Mouse (Mus musculus): Measurements from ENCODE around the gene H2-D1. TPM values are rescaled to one million over a fixed set of nuclear protein-coding genes. Genes with fewer than 3 reads are reported as not detected.
A peak's percentile ranks its signal among the peaks of the same experiment; 100 is the strongest.

The H2-D1 gene
- total RNA-seq, 1 experiment from 2014 or later, result 2,114 TPM

GRCm38 (mm10) chr17:35236996-35237395 is 25.5 kb upstream of the H2-D1 start:
- ATAC-seq (ENCODE audit: extremely low read depth, insufficient number of reproducible peaks, low FRiP score, poor library complexity, severe bottlenecking), result no peak

DNA sequence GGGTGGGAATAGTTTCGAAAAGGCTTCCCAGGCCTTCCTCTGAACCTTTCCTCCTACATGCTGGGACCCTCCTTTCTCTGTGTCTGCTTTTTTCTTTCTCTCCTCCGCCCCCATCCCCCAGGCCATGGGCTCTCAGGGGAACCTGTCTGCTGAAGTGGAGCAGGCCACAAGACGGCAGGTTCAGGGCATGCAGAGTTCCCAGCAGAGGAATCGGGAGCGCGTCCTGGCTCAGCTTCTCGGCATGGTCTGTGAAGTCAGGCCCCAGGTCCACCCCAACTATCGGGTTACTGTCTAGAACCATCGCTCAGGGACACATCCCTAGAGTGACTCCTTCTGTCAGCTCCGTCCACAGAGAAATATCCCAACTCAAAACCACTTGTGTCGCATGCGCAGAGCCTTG is 25.0 kb upstream of the H2-D1 start:
- no peak for ATAC-seq (ENCODE audit: extremely low read depth, insufficient number of reproducible peaks, low FRiP score, poor library complexity, severe bottlenecking)

- ATAC-seq (ENCODE audit: extremely low read depth, insufficient number of reproducible peaks, low FRiP score, poor library complexity, severe bottlenecking), result no peak
Observed at GRCm38 (mm10) chr17:35239700-35240099, 22.8 kb upstream of the H2-D1 start.

DNA sequence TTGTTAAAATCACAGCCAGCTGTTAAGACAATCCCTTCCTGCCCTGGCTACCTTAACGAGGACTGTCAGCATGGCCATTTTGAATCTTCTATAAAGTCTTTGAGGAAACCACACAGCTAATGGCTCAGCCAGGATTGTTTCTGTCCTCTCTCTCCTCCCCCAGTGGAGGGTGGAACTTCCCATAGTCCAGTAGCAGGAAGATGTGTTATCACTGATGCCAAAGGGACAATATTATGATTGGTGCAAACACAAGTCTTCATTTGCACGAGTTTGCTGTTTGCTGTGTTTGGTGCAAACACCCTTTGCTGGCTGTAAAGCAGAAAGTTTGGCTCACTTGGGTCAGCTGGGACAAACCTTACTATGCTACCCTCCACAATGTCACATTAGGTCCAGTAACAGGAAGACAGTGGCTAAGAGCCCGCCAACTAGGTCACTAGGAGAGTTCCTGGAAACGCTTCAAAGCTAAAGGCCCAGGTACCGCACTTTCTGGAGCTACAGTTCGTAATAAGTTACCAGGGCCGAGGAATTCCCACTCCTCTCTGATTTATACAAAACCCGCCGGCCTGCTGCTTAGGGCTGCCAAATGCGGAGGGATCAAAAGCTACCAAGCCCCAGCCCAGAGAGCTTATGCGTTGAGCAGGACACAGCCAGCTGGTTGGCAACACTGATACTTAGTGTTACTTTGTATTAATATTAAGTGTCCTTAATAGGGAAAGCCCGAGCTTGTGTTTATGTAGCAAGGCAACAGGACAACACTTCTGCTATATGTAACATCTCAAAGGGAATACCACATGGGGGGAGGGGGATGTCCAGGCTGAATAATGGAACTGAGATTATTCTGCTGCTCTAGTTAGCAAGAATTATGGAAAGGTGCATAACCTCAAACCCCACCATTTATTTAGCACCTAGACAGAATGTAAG is 21.9 kb upstream of the H2-D1 start:
- ATAC-seq (ENCODE audit: extremely low read depth, insufficient number of reproducible peaks, low FRiP score, poor library complexity, severe bottlenecking), result no peak

DNA sequence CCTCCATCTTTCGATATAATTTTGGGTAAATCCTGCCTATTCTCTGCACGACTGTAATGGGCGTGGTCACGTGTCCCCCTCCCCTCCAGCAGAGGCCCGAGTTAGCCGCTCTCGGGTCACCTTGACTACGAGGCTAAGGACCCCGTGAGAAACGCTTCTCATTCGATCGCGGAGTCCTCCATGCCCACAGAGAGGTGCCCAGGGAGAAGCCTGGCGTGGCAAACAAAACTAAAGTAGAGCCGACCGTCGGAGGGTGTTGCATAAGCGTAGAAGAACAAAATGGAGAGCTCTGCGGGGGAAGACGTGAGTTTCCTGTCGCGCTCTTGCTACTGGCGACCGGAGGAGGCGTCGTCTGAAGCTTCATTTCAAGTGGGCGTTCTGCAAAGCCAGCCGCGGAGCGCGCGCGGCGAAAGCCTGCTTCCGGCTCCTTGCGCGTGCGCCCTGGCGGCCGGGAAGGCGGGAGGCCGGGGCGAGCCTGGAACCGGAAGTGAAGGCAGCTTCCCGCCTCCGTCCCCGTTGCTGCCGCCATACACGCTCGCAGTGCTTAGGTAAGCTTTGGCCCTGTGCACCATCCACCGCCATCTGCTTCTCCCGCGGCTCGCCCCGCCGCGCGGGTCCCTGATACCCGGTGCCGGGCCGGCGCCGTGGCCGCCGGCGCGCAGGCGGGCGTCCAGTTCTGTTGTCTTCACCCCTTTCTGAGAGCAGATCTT is 21.1 kb upstream of the H2-D1 start, which contains the start of gene Ddx39b:
TSS of gene Ddx39b (plus strand) at position 442 of the 710 bp plus-strand sequence.
- ATAC-seq (ENCODE audit: extremely low read depth, insufficient number of reproducible peaks, low FRiP score, poor library complexity, severe bottlenecking), result peak; percentile 65

- ATAC-seq (ENCODE audit: extremely low read depth, insufficient number of reproducible peaks, low FRiP score, poor library complexity, severe bottlenecking), result peak; percentile 43
Observed at GRCm38 (mm10) chr17:35242015-35242941, 20.3 kb upstream of the H2-D1 start.

- no peak for ATAC-seq (ENCODE audit: extremely low read depth, insufficient number of reproducible peaks, low FRiP score, poor library complexity, severe bottlenecking)
Observed at GRCm38 (mm10) chr17:35243086-35243485, 19.4 kb upstream of the H2-D1 start.

DNA sequence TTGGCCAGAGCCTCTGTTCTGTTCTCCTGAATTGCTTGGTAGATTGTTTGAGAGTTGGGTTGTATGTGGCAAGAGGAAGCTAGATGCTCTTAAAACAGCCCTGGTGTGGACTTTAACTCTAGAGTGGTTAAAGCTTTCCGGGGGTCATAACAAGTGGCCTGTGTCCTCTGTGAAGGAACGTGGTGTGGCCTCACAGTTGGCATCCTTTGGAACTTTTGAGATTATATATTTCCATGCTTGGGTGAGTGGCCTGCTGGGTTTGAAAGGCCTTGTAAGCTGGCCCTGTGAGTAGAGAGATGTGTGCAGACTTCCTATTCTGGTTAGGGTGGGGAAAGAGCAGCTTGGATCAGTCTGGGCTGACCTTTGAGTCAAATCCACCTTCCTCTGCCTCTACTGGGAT is 17.5 kb upstream of the H2-D1 start:
- ATAC-seq (ENCODE audit: extremely low read depth, insufficient number of reproducible peaks, low FRiP score, poor library complexity, severe bottlenecking), result no peak

- peak; percentile 28; the same call in 1 of the 2 replicates for ATAC-seq (ENCODE audit: extremely low read depth, insufficient number of reproducible peaks, low FRiP score, poor library complexity, severe bottlenecking)
Observed at GRCm38 (mm10) chr17:35245731-35246623, 16.6 kb upstream of the H2-D1 start.

- ATAC-seq (ENCODE audit: extremely low read depth, insufficient number of reproducible peaks, low FRiP score, poor library complexity, severe bottlenecking), result no peak
Observed at GRCm38 (mm10) chr17:35247144-35247543, 15.4 kb upstream of the H2-D1 start.

GRCm38 (mm10) chr17:35248986-35249385 is 13.5 kb upstream of the H2-D1 start:
- no peak for ATAC-seq (ENCODE audit: extremely low read depth, insufficient number of reproducible peaks, low FRiP score, poor library complexity, severe bottlenecking)

DNA sequence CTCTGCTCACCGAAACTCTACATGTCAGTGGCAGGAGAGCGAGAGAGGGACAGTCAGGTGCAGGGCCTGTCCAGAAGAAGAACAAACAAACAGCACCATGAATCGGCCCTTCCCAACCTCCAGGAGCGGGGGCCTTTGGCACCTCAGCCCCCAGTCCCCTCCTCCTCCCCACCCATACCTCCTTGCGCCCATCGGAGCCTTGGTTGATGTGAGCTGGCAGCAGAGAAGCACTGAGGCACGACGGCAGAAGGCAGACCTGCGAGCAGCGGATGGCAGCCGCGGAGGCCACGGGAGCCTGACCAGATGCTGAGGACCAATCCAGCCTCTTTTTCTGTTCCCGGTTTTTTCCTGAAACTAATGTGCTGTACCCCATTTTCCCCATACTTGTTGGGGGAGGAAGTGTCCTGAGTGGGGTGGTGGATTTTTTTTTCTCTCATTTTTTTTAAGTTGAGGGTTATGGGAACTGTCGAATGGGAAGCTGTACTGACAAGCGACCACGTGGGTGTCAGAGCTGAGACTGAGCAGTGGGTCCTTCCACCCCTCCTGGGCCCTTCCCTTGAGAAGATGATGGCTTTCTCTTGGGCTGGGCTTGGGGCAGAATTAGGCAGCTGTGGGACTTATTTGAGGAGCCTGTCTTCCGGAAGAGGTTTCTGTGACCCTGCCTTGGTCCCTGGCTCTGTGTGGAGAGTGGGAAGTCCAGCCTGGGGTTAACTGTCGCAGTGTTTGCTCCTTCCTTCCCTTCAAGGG is 12.9 kb upstream of the H2-D1 start:
- no peak for ATAC-seq (ENCODE audit: extremely low read depth, insufficient number of reproducible peaks, low FRiP score, poor library complexity, severe bottlenecking)

- no peak for ATAC-seq (ENCODE audit: extremely low read depth, insufficient number of reproducible peaks, low FRiP score, poor library complexity, severe bottlenecking)
Observed at GRCm38 (mm10) chr17:35250348-35251120, 12.0 kb upstream of the H2-D1 start.

DNA sequence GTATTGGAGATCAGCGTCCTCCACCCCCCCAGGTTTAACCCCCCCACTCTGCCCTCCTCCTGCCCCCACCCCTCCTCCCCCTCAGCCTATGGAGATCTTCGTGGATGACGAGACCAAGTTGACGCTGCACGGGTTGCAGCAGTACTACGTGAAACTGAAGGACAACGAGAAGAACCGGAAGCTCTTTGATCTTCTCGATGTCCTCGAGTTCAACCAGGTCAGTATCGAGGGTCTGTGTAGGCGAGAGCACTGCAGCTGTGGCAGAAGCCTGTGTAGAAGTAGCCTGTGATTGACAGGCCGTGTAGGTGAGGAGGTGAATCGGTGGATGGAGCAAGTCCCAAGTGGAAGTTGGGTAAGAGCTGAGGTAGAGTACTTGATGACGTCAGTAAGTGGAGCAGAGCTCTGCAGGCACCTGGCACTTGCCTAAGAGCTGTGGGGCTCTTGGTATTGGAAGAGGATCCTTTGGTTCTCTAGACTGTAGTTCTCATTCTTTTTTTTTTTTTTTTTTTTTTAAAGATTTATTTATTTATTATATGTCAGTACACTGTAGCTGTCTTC is 11.3 kb upstream of the H2-D1 start:
- ATAC-seq (ENCODE audit: extremely low read depth, insufficient number of reproducible peaks, low FRiP score, poor library complexity, severe bottlenecking), result peak; percentile 85

GRCm38 (mm10) chr17:35251981-35252380 is 10.5 kb upstream of the H2-D1 start:
- ATAC-seq (ENCODE audit: extremely low read depth, insufficient number of reproducible peaks, low FRiP score, poor library complexity, severe bottlenecking), result no peak

DNA sequence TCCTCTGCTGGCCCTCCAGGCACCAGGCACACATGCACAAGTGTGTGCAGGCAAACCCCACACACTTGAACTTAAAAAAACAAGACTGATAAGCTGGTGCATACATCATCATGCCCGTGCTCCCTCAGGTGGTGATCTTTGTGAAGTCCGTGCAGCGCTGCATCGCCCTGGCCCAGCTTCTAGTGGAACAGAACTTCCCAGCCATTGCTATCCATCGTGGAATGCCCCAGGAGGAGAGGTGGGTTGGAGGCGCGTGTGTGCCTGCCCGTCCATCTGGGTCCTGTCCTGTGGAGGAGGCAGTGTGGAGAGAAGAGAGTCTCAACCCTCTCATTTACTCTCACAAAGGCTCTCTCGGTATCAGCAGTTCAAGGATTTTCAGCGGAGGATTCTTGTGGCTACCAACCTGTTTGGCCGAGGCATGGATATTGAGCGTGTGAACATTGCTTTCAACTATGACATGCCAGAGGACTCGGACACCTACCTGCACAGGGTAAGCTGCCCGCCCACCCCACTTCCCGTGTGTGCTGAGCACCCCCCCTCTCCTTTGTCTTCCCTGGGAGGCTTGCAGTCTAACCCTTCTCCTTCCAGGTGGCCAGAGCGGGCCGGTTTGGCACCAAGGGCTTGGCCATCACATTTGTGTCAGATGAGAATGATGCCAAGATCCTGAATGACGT is 9.8 kb upstream of the H2-D1 start:
- no peak for ATAC-seq (ENCODE audit: extremely low read depth, insufficient number of reproducible peaks, low FRiP score, poor library complexity, severe bottlenecking)

All from neutrophil, adult 5-6 weeks (primary cell).